Mouse (Mus musculus) urinary bladder, postnatal 10 days (tissue): ENCODE measurements around the gene Lyg1.

ENCODE experiments used
- DNase-seq: peaks from one replicate; pipeline ENCODE4 v3.0.0; 2022; ENCODE audit warnings: low spot score

Lyg1 gene

GRCm38 (mm10) chr1:37948906-37949305 lies 8.7 kb downstream of the Lyg1 start:
- DNase-seq, result no peak

DNA sequence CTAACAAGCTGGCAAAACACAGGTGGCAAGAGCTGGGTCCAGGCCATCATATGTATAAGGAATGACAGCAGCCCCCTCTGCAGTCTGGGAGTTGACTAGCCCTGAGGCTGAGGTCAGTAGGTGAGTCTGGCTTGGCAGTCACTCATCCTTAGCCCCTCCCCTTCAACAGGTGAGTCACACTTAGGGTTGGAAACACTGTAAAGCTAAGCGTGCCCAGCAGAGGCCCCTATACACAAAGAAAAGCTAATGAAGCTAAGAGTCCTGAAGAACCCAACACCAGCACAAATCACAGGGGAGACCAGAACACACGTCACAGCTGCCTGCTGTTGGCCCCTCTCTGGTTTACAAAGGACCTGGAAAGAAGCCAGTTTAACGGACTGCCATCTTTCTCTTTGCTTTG lies 25.8 kb downstream of the Lyg1 start:
- no peak for DNase-seq

DNA sequence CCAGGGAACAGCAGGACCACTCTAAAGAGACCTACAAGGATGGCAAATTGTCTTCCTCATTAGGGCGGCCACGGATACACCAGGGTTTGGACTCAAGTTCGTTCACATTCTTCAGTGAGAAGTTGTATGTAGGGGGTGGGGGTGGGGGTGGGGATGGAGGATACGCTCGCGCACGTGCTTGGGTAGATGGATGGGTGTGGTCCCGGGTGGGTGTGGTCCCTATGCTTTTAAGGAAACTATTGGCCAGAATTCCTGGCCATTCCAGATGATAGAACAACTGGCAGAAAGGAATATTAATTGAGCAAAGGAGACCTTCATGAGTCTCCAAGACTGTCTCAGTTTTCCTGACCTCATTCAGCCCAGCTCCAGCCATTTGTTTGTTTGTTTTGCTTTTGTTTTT lies 31.6 kb downstream of the Lyg1 start:
- no peak for DNase-seq

DNA sequence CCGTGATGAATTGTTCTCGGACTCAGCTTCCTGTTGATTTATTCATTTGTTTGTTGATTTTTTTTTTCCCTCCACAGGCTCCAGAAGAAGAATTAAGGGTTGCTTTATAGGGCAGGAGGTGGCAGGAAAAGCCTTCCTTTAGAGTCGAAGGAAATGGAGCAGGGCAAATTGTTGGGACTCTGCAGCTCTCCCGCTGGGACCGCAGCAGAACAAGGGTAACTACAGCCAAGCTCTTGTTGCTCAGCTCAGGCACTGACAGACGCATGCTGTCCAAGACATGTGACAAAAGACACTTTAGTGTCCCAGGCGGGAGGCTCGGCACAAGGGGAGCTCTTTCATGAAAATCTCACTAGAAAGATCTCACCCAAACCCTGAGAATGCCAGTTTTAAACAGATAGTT lies 35.0 kb downstream of the Lyg1 start:
- no peak for DNase-seq

DNA sequence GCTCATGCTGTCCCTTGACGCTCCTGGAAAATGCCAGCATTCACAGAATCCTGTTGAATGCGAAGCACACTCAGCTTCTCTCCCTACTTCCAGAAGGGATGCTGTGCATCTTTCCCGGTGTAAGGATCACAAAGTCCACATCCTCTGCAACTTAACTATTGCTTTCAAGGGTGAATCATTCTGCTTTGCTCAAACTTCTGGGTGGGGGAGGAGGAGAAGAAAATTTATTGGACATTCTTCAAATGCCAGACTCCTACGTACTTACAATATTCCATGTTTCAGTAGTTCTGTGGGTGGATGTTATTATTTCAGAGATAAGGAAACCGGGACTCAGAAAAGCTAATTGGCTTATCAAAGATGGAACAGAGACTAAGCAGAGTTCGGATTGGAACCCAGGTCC lies 39.5 kb downstream of the Lyg1 start:
- DNase-seq, result no peak

DNA sequence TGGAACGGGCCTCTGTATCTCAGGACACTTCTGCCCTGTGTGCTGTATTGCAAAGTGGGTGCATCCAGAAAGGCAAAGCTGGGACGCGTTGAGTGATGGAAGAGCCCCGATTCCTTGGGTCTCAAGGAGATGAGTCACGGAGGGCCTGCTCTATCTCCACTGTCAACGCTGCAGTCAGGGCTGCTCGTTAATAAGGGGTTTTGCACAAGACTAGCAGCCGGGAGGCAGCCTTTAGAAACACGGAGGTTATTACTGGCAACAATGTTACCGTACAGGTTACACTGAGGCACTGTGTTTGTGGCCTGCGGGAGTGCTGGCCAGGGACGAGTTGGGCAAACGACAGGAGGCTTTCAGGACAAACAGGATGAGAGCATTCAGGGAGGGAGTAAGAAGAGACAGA lies 39.9 kb downstream of the Lyg1 start:
- no peak for DNase-seq

- no peak for DNase-seq
These were observed 41.2 kb downstream of the Lyg1 start, which contains the start of gene Lyg2 for GRCm38 (mm10) chr1:37916393-37916792. TSS of gene Lyg2 (minus strand) at chr1:37916493.

- no peak for DNase-seq
These were observed 44.8 kb downstream of the Lyg1 start for GRCm38 (mm10) chr1:37912751-37913150.

GRCm38 (mm10) chr1:37903178-37903577 lies 54.4 kb downstream of the Lyg1 start:
- DNase-seq, result no peak

DNA sequence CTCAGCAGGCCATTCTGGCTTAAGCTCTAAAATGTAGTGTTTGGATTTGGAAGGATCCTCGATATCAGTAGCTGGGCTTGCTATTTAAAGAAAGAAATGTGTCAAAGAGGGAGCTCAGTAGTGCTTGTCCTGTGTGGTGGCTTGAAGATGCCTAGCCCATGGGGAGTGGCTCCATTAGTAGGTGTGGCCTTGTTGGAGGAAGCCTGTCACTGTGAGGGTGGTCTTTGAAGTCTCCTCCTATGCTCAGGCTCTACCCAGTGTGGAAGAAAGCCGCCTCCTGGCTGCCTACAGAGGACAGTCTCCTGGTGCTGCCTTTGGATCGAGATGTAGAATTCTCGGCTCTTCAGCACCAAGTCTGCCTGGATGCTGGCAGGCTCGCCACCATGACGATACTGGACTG lies 57.3 kb downstream of the Lyg1 start:
- DNase-seq, result no peak

DNA sequence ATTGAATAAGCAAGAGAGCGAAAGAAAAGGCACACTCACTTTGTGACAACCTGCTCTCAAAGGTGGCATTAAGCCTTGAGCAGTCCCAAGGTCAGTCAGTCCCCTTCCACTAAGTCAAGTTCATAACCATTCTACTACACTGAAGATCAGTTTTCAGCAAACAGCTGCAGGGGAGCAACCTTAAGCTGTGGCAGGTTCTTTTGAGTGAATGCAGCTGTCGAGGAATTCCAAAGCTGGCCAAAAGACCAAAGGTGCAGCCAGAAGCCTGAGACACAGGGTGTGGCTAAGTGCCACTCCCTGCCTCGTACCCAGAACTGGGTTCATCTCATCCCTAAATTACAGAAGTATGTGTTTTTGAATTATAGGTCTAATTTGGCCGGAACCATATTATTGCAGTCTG lies 57.7 kb downstream of the Lyg1 start:
- no peak for DNase-seq
